Mouse (Mus musculus) thymus, postnatal 36 days (tissue): Measurements from ENCODE around the gene Stat5b.
"Not testable (repeated sequence)": the region's sequence is repeated elsewhere in the genome, so short reads cannot be mapped to it uniquely, and the experiment has no call there.

Experiments used
- DNase-seq, 2 experiments: peaks; one replicate each; pipeline ENCODE4 v3.0.0; 2022; ENCODE audit warnings: mixed read lengths in 2 of 2

Gene Stat5b

DNA sequence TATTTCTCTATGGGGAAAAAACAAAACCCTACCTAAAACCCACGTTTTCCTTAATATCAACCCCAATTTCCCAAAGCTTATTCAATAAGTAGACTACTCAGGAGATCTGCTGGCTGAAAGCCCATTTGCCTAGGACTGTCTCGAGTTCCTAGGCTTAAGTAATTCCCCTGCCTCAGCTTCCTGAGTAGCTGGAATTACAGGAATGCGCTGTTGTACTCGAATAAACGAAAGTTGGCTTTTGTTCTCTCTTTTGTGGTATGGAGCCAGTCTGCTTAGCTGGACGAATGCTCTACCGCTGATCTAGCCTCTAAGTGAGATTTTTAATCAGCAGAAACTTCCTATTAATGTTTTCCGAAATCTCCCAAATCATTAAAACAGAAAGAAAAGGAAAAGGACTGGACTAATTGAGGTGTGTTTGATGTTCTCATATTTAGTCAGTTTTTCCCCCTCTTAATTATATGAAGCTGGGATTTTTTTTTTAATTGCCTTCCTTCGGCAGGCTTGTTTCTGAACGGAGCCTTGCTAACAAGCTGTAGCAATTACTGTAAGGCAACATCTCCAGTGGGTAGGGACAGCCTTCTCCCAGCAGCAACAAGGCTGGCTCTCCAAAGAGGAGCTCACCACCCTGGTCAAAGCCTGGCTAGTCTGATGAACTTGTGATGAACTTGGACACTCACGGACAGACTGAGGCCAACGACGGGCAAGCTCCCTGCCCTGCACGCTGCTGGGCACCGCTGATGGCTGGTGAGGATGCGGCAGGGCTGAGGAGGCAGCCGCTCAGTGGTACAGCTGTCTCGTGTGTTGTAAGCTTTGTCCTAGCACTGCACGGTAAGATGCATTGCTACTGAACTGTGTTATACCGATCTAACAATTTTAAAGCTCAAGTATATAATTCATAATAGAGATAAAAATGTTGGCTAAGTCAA, 43.9 kb downstream of the Stat5b start:
- no peak for DNase-seq

DNA sequence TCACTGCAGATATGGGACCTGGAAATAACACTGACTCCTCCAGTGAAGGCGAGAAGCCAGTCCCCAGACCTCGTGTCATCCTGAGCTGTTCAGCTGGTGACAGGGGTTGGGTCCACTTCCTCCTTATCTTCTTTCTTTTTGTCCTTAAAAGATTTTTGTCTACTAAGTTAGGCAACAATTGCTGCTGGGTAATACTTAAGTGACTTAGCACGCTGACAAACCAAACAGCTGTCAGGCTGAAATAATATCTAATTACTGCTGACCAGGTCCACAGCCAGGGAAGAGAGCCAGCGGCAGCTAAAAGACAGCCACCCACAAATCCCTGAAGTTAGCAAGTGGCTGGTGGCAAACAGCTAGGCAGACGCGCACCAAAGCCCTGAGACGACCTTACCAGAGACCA, 45.0 kb downstream of the Stat5b start:
- DNase-seq, result no peak

GRCm38 (mm10) chr11:100804409-100804808, 46.1 kb downstream of the Stat5b start:
- DNase-seq, result no peak

- no peak for DNase-seq
Observed at GRCm38 (mm10) chr11:100799426-100799825, 51.1 kb downstream of the Stat5b start.

DNA sequence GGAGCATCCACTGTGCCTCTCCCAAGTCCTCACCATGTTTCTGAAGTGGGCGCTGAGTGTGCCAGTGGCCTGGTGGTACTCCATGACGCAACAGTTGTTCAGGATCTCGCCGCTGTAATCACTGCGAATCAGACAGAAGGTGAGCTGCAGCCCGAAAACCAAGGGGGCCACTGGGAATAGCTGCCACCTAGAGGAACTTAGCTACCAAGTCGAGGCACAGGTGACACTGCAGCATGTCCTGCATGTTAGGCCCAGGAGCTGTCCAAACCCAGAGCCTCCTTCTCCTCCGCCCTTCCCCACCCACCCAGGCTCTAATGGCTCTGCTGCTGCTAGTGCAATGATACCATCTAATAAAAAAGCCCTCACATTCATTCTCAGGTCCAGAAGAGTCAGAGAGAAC, 53.9 kb downstream of the Stat5b start:
- no peak for DNase-seq

DNA sequence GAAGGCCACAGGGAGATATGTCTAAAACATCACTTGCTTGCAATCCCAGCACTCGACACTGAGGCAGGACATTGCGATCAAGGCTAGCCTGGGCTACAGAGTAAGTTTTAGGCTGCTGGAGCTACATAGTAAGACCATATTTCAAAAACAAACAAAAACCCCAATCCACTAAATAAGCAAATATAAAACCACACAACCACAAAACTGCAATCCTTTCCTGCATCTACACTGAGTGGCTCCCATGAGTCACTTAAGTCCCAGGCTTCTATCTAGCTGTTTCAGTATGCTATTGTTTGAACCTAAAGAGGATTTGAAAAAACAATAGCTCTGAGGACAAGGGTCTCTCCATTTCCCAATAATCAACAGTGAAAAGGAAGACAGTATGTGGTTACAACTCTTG, 55.1 kb downstream of the Stat5b start:
- no peak for DNase-seq

- DNase-seq, result no peak
Observed at GRCm38 (mm10) chr11:100791457-100792049, 59.0 kb downstream of the Stat5b start.

DNA sequence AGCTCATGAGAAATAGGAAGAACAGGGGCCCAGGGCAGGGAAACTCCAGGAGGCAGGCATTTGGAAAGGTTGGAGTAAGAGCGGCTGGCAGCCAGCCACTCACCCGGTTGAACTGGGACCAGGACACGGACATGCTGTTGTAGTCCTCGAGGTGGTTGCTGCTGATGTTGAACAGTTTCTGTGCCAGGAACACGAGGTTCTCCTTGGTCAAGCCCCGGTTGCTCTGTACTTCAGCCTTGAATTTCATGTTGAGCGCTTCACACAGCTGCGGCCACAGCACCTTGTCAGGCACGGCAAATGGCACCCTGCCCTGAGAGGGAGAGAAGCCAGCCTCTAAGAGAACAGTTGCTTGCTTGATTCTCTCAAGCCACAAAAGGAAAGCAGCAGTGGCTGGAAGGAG, 59.9 kb downstream of the Stat5b start:
- DNase-seq, result not testable (repeated sequence)

GRCm38 (mm10) chr11:100789702-100790101, 60.8 kb downstream of the Stat5b start:
- DNase-seq, result no peak

DNA sequence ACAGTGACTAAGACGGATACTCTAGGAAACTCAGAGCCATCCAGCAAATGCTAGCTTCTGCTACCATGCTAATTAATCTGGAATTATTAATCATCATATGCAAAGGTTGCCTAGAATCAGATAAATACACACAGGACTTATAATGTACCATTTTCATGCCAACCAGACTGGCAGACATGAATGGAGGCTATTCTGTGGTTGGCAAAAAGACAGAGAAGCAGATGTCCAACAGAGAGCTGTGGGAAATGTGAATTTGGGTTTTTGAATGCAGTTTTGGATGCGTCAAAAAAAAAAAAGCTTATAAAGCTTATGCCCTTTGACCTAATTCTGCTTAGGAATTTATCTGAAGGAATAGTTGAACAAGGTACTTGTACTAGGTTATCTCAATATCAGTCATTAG, 64.8 kb downstream of the Stat5b start:
- no peak for DNase-seq

- no peak for DNase-seq
Observed at GRCm38 (mm10) chr11:100784286-100784685, 66.2 kb downstream of the Stat5b start.

- no peak for DNase-seq
Observed at GRCm38 (mm10) chr11:100782568-100782967, 68.0 kb downstream of the Stat5b start.

DNA sequence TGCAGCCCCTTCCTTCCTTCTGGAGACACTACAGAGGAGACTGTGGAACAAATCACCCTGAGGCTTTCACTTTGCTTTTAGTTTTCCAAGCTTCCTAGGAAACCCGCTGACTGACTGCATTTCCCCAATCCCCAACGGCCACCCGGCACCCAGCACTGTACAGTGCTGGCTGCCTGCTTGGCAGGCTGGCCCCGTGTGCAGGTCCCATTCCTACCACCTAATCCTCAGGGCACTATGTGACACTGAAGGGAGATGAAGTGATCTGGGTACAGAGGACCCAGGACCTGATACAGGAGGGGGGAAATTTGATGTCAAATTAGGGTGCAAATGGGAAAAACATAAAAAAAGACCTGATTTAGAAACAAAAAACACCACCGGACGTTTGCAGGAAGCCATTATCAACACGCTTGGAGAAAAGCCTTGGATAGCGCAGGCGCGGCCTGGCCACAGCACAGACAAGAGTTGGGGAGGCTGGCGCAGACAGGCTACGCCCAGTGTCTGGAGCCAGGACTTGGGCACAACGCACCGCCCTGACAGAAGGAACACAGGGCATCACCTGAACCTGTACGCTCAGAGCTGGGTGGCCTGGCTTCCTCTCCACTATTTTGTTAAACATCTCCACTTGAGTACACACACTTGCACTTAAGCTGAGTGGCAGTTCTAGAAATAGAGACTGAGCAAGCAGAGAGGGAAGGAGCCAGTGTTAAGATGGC, 68.6 kb downstream of the Stat5b start:
- DNase-seq, result no peak

- DNase-seq, result no peak
Observed at GRCm38 (mm10) chr11:100780247-100780646, 70.3 kb downstream of the Stat5b start.

DNA sequence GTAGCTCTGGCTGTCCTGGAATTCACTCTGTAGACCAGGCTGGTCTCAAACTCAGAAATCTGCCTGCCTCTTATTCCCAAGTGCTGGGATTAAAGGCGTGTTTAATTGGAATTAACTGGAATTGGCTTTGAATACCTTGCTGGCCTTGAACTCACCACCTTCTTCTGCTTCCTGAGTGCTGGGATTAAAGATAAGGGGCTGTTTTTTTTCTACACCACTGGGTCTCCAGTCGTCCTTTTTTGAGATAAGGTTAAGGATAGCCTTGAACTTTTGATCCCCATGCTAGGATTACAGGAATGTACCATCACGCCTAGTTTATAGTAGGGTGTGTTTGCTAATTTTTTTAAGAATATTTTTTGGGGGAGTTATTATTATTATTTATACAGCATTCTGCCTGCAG, 72.5 kb downstream of the Stat5b start:
- DNase-seq, result no peak

DNA sequence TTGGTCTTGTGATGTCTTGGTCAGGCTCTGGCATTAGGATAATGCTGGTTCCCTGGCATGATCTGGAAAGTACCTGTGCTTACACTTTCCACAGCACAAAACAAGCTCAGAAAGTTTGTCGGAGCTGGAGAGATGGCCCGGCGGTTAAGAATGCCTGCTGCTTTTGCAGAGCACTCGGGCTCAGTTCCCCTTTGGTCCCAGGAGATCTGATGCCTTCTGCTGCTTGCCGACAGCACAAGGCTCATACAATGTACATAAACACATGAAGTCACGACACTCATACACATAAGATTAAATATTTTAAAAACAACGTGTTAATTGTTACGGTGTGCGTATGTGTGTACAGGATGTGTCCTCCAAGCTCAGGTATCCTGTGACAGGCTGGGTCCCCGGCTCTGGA, 74.6 kb downstream of the Stat5b start:
- no peak for DNase-seq

DNA sequence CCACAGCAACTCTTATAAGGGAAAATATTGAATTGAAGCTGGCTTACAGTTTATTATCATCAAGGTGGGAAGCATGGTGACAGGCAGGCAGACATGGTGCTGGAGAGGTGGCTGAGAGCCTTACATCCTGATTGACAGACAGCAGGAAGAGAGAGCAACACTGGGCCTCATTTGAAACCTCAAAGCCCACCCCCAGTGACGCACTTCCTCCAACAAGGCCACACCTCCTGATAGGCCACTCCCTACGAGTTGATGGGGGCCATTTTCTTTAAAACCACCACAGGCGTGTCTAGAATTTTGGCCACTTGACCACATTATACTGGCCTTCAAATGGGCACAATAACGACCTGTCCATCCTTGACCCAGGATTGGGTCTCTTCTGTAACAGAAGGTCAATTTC, 76.3 kb downstream of the Stat5b start:
- DNase-seq, result no peak

DNA sequence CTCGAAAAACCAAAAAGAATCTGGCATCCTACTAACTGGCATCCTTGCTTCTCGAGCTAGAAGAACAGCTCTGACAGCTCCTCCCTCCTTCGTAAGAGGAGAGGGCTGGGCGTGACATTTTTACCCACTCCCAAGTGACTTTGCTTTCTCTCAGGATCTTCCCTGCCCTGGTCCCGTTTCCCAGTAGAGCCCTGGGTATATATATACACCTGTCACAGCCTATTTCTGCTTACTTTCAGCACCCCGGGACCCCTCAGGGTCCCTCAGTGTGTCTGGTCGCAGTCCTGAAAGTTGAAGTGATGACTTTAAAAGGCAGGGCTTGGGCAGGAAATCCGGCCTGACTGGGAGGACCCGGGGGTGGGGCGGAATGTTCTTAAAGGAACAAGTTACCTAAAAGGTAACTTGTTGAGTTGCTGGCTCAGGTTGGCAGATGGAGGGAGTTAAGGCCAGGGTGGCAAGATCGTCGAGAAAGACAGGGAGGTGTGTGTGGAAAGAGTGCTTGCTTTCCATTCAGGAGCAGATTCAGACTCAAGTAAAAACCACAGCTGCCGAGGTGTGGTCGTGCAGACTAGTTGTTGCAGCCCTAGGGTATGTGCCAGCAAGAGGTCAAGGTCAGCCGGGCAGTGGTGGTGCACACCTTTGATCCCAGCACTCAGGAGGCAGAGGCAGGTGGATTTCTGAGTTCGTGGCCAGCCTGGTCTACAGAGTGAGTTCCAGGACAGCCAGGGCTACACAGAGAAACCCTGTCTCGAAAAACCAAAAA, 79.7 kb downstream of the Stat5b start, which contains the start of gene Ghdc:
Gene Ghdc (minus strand): TSS at position 312 of the 763 bp plus-strand sequence.
- peak; percentile 79 to 80 for DNase-seq

DNA sequence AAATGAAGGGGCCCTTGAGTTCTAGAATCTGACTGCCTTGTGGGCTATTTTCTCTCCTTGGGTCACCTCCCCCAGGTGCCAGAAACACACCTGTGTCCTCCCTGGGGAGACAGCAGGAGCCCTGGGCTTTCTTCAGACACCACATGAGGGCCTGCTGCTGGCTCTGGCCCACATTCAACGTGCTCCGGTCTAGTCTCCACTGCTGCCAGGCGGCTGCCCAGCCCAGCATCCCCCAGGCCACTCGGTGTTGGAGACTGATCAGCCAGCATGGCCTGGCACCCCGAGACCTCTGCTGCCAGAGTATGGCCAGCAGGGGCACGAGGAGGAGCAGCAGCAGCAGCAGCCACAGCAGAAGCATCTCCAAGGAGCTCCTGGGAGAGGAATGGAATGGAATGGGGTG, 80.5 kb downstream of the Stat5b start:
- DNase-seq, result no peak

DNA sequence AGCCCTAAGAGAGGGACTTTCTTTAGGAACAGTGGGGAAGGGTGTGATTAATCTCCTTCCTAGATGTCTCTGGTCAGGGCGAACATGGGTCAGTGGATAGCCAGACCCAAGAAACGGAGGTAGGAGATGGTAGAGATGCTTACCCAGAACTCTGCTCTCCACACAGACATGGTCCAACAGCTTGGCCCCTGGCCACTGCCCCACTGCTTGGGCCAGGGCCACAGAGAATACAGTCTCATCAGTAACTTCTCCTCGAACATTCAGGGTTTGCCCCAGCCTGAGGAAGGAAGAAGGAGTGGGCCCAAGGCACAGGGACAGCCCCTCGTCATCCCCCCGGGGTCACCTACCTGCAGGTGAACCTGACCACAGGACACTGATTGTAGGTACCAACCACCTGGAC, 82.7 kb downstream of the Stat5b start:
- DNase-seq, result no peak

GRCm38 (mm10) chr11:100766726-100767125, 83.8 kb downstream of the Stat5b start:
- DNase-seq, result no peak

GRCm38 (mm10) chr11:100762831-100763230, 87.7 kb downstream of the Stat5b start, which contains the start of gene Hcrt:
TSS of gene Hcrt (minus strand) at chr11:100762931.
- DNase-seq, result no peak

GRCm38 (mm10) chr11:100761547-100762045, 88.9 kb downstream of the Stat5b start:
- peak; percentile 78 to 80 for DNase-seq
